Mouse (Mus musculus) liver, adult 2 months (tissue): ENCODE data around the gene Amotl2. TPM values are rescaled to one million over a fixed set of nuclear protein-coding genes. Genes with fewer than 3 reads are reported as not detected.

Source experiments
- DNase-seq: peaks from one replicate; pipeline ENCODE4 v3.0.0-alpha.2; 2011; ENCODE audit warnings: low read depth, low spot score; ENCODE audit errors: extremely low read depth
- H3K27ac ChIP-seq: fragments of 200-500 bp; replicated peaks from 2 replicates; pipeline ENCODE4 v1.5.1; 2012; ENCODE audit warnings: low read depth, mild to moderate bottlenecking, control low read depth, inconsistent platforms, low read length; ENCODE audit not compliant: insufficient read depth
- H3K27me3 ChIP-seq: fragments of 200-500 bp; 2 replicates; pipeline ENCODE4 v1.6.1; 2012; ENCODE audit warnings: mild to moderate bottlenecking, moderate library complexity, low read length, inconsistent platforms; ENCODE audit not compliant: control insufficient read depth, insufficient read depth
- H3K36me3 ChIP-seq: fragments of 200-500 bp; 2 replicates; pipeline ENCODE4 v1.6.1; 2012; ENCODE audit warnings: low read length, inconsistent platforms; ENCODE audit not compliant: control insufficient read depth, insufficient read depth
- H3K4me1 ChIP-seq: fragments of 200-500 bp; 2 replicates; pipeline ENCODE4 v1.6.1; 2011; ENCODE audit warnings: low read length; ENCODE audit not compliant: control insufficient read depth, insufficient read depth
- H3K4me3 ChIP-seq: fragments of 200-500 bp; 2 replicates; pipeline ENCODE4 v1.5.1; 2011; ENCODE audit warnings: low read depth, mild to moderate bottlenecking, control low read depth, low read length, moderate library complexity; ENCODE audit not compliant: insufficient read depth
- H3K79me2 ChIP-seq: fragments of 200-500 bp; 2 replicates; pipeline ENCODE4 v1.6.1; 2012; ENCODE audit warnings: inconsistent platforms, mild to moderate bottlenecking, low read length, moderate library complexity; ENCODE audit not compliant: control insufficient read depth, insufficient read depth
- H3K9ac ChIP-seq: fragments of 200-500 bp; 2 replicates; pipeline ENCODE4 v1.6.1; 2012; ENCODE audit warnings: low read depth, mild to moderate bottlenecking, control low read depth, inconsistent platforms, low read length
- CTCF ChIP-seq: fragments of 200-500 bp; IDR thresholded peaks from 2 replicates; pipeline ENCODE4 v1.5.1; 2011; ENCODE audit warnings: low read depth, low read length, control low read depth
- POLR2A ChIP-seq: fragments of 200-500 bp; IDR thresholded peaks from 2 replicates; pipeline ENCODE4 v1.6.1; 2011; ENCODE audit warnings: low read length, control low read depth; ENCODE audit not compliant: insufficient read depth; ENCODE audit errors: extremely low read depth
- WGBS: fragments of 180-500 bp; shearing (Covaris S2); methylation state at CpG from one replicate; pipeline ENCODE4 v1.1.7; 2018; 5-methylcytosine and 5-hydroxymethylcytosine counted together
- polyA plus RNA-seq: library from polyadenylated mRNA; depleted of rRNA; stranded (reverse); fragments of >200 nt; gene quantifications from 2 replicates; pipeline ENCODE4 v1.2.3, GENCODE M21; 2012; rRNA removed
- total RNA-seq: library from RNA; depleted of rRNA; stranded (reverse); fragments of >200 nt; gene quantifications from 2 replicates; pipeline ENCODE4 v1.2.3, GENCODE M21; 2014; rRNA removed

Gene Amotl2
- total RNA-seq (19.9 and 21.5 TPM in 2 replicates), polyA plus RNA-seq (9.2 and 14.0 TPM in 2 replicates)

GRCm38 (mm10) chr9:102716481-102717163, at the start of gene Amotl2:
TSS of gene Amotl2 (plus strand) at chr9:102716672.
- no peak for DNase-seq
- peak within 1 kb of the TSS; percentile 68 for H3K4me3 ChIP-seq
- H3K9ac ChIP-seq: peak within 1 kb of the TSS; percentile 75
- 18% methylated on average over 22 of the region's 22 CpGs for WGBS
- TF ChIP-seq POLR2A: no peak
- H3K27ac ChIP-seq: peak within 1 kb of the TSS; percentile 92
- peaks cover 8% of the 10 kb centered on the region; the same call in 1 of the 2 replicates for H3K36me3 ChIP-seq
- no peaks in the 10 kb centered on the region for H3K27me3 ChIP-seq
- peaks cover 29% of the 10 kb centered on the region for H3K79me2 ChIP-seq
- H3K4me1 ChIP-seq: peaks cover 18% of the 10 kb centered on the region

- TF ChIP-seq POLR2A (no peak), CTCF (no peak)
- H3K27ac ChIP-seq: no peak overlapping the region
Observed at GRCm38 (mm10) chr9:102668115-102668514, 48.4 kb upstream of the Amotl2 start.

GRCm38 (mm10) chr9:102668906-102669305, 47.6 kb upstream of the Amotl2 start:
- Histone ChIP-seq H3K4me3 (no peak overlapping the region), H3K9ac (no peak overlapping the region), H3K27ac (no peak overlapping the region), H3K36me3 (no peaks in the 10 kb centered on the region), H3K4me1 (no peaks in the 10 kb centered on the region), H3K27me3 (no peaks in the 10 kb centered on the region), H3K79me2 (no peaks in the 10 kb centered on the region)
- TF ChIP-seq CTCF (no peak), POLR2A (no peak)
- no peak for DNase-seq
- WGBS: 93% methylated on average over 12 of the region's 12 CpGs

More at GRCm38 (mm10) chr9:102668115-102668514, 48.4 kb upstream of the Amotl2 start:
- Histone ChIP-seq H3K9ac (no peak overlapping the region), H3K27me3 (no peaks in the 10 kb centered on the region), H3K79me2 (no peaks in the 10 kb centered on the region), H3K4me1 (no peaks in the 10 kb centered on the region), H3K36me3 (no peaks in the 10 kb centered on the region), H3K4me3 (no peak overlapping the region)
- no peak for DNase-seq
- 47% methylated on average over 6 of the region's 6 CpGs for WGBS

- Histone ChIP-seq H3K4me3 (no peak overlapping the region), H3K27me3 (no peaks in the 10 kb centered on the region), H3K27ac (no peak overlapping the region), H3K79me2 (no peaks in the 10 kb centered on the region), H3K36me3 (no peaks in the 10 kb centered on the region), H3K9ac (no peak overlapping the region), H3K4me1 (no peaks in the 10 kb centered on the region)
- no peak for DNase-seq
- WGBS: 89% methylated on average over 7 of the region's 7 CpGs
- no peak for TF ChIP-seq CTCF
- TF ChIP-seq POLR2A: no peak
Observed at GRCm38 (mm10) chr9:102673381-102673780, 43.1 kb upstream of the Amotl2 start.

GRCm38 (mm10) chr9:102675922-102676321, 40.5 kb upstream of the Amotl2 start:
- Histone ChIP-seq H3K36me3 (no peaks in the 10 kb centered on the region), H3K4me3 (no peak overlapping the region), H3K79me2 (no peaks in the 10 kb centered on the region), H3K27me3 (no peaks in the 10 kb centered on the region), H3K4me1 (no peaks in the 10 kb centered on the region), H3K27ac (no peak overlapping the region), H3K9ac (no peak overlapping the region)
- WGBS: 78% methylated on average over 5 of the region's 5 CpGs
- no peak for DNase-seq
- no peak for TF ChIP-seq POLR2A
- TF ChIP-seq CTCF: no peak

- Histone ChIP-seq H3K27me3 (peaks cover 2% of the 10 kb centered on the region; the same call in 1 of the 2 replicates), H3K36me3 (no peaks in the 10 kb centered on the region), H3K27ac (no peak overlapping the region), H3K79me2 (no peaks in the 10 kb centered on the region), H3K4me3 (no peak overlapping the region), H3K4me1 (no peaks in the 10 kb centered on the region), H3K9ac (no peak overlapping the region)
- DNase-seq: no peak
- 41% methylated on average over 7 of the region's 7 CpGs for WGBS
- no peak for TF ChIP-seq POLR2A
- no peak for TF ChIP-seq CTCF
Observed at GRCm38 (mm10) chr9:102681470-102681869, 35.0 kb upstream of the Amotl2 start.
